Mouse (Mus musculus) brain, embryonic 14.5 days (tissue): ENCODE measurements around the gene Rem2.

ENCODE experiments used
- CTCF ChIP-seq: fragments of 200-500 bp; IDR thresholded peaks from 2 replicates; pipeline ENCODE4 v1.5.1; 2012; ENCODE audit warnings: inconsistent platforms, mild to moderate bottlenecking, moderate library complexity, borderline replicate concordance; ENCODE audit not compliant: insufficient read depth, insufficient read length; ENCODE audit errors: extremely low read depth
- POLR2A ChIP-seq: fragments of 200-500 bp; IDR thresholded peaks from 2 replicates; pipeline ENCODE4 v1.6.1; 2012; ENCODE audit warnings: mild to moderate bottlenecking, inconsistent platforms, borderline replicate concordance; ENCODE audit not compliant: poor library complexity, insufficient read depth, insufficient read length, severe bottlenecking; ENCODE audit errors: extremely low read depth

DNA sequence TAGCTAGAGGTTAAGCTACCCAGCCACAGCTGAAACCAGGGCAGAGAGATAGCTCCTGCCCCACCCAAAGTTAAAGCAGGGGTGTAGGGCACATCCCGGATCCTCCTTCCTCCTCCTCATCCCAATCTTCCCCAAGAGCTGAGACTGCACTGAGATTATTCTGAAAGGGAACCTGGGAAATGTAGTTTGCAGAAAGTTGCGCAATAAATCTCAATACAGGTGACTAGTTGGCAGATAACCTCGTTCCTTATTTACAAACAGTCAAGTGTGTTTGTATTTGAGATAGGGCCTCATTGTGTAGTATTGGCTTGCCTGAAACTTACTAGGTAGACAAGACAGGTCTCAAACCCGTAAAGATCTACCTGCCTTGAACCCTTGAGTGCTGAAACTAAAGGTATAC lies 13.8 kb upstream of the Rem2 start:
- TF ChIP-seq CTCF (no peak), POLR2A (no peak)
